Mouse (Mus musculus) testis, adult 2 months (tissue): ENCODE results near the gene Arid5b.

ENCODE experiments used
- CTCF ChIP-seq: fragments of 200-500 bp; IDR thresholded peaks from 2 replicates; pipeline ENCODE4 v1.5.1; 2012; ENCODE audit warnings: low read depth, mild to moderate bottlenecking, inconsistent platforms, low read length, moderate library complexity; ENCODE audit not compliant: control insufficient read depth, insufficient read depth, insufficient replicate concordance
- POLR2A ChIP-seq: fragments of 200-500 bp; IDR thresholded peaks from 2 replicates; pipeline ENCODE4 v1.6.1; 2012; ENCODE audit warnings: low read depth, mild to moderate bottlenecking, inconsistent platforms, low read length, moderate library complexity; ENCODE audit not compliant: control insufficient read depth

GRCm38 (mm10) chr10:68102566-68102965 lies 176.0 kb downstream of the Arid5b start:
- TF ChIP-seq CTCF (no peak), POLR2A (no peak)
